Mouse (Mus musculus): ENCODE measurements around the gene Npm3. TPM values are rescaled to one million over a fixed set of nuclear protein-coding genes. Genes with fewer than 3 reads are reported as not detected.

The Npm3 gene
- total and polyA plus RNA-seq, 2 experiments from 2014 or later = 5.6 to 35.7 TPM

GRCm38 (mm10) chr19:45783181-45783932, 34.0 kb upstream of the Npm3 start, which contains the start of gene Mgea5:
Gene Mgea5 (minus strand): TSS chr19:45783837.
- under 1% methylated on average over 65 of the region's 71 CpGs for WGBS
- Histone ChIP-seq H3K4me1 (ENCODE audit: insufficient read depth, low read length) (0 out of 2 replicates have a peak, but pooled peaks cover 11% of the 10 kb centered on the region), H3K4me2 (ENCODE audit: low read depth, low read length) (peak within 1 kb of the TSS; percentile 76), H3K9me3 (ENCODE audit: low read length) (no peaks in the 10 kb centered on the region), H3K4me3 (ENCODE audit: low read length) (peak within 1 kb of the TSS; percentile 83), H3K9ac (replicated peaks; ENCODE audit: low read length) (peak within 1 kb of the TSS; percentile 97), H3K27ac (peak within 1 kb of the TSS; percentile 99), H3K36me3 (ENCODE audit: insufficient read depth, low read length) (peaks cover 4% of the 10 kb centered on the region), H3K27me3 (ENCODE audit: insufficient read depth, low read length) (no peaks in the 10 kb centered on the region)
- TF ChIP-seq CTCF (IDR thresholded peaks at IDR 0.05; ENCODE audit: low read depth) = no peak
- peak; percentile 100 for DNase-seq (ENCODE audit: low spot score)
- ATAC-seq = peak; percentile 98

GRCm38 (mm10) chr19:45782315-45783001, 33.1 kb upstream of the Npm3 start:
- H3K27ac ChIP-seq = peak overlapping the region; percentile 99
- no peaks in the 10 kb centered on the region for H3K27me3 ChIP-seq (ENCODE audit: insufficient read depth, low read length)
- H3K4me3 ChIP-seq (ENCODE audit: low read length) = peak overlapping the region; percentile 83
- TF ChIP-seq CTCF (IDR thresholded peaks at IDR 0.05; ENCODE audit: low read depth) = no peak
- H3K4me2 ChIP-seq (ENCODE audit: low read depth, low read length) = peak overlapping the region; percentile 76
- peaks cover 13% of the 10 kb centered on the region for H3K36me3 ChIP-seq (ENCODE audit: insufficient read depth, low read length)
- DNase-seq (ENCODE audit: low spot score) (peak; percentile 77), ATAC-seq (peak; percentile 57)
- 0 out of 2 replicates have a peak, but pooled peaks cover 11% of the 10 kb centered on the region for H3K4me1 ChIP-seq (ENCODE audit: insufficient read depth, low read length)
- H3K9ac ChIP-seq (replicated peaks; ENCODE audit: low read length) = peak overlapping the region; percentile 97
- H3K9me3 ChIP-seq (ENCODE audit: low read length) = no peaks in the 10 kb centered on the region
- WGBS = under 1% methylated on average over 34 of the region's 36 CpGs

- Histone ChIP-seq H3K36me3 (ENCODE audit: insufficient read depth, low read length) (peaks cover 17% of the 10 kb centered on the region), H3K27me3 (ENCODE audit: insufficient read depth, low read length) (no peaks in the 10 kb centered on the region), H3K27ac (no peak overlapping the region), H3K9me3 (ENCODE audit: low read length) (no peaks in the 10 kb centered on the region), H3K4me3 (ENCODE audit: low read length) (peak overlapping the region; percentile 83), H3K9ac (replicated peaks; ENCODE audit: low read length) (no peak overlapping the region), H3K4me2 (ENCODE audit: low read depth, low read length) (peak overlapping the region; percentile 76), H3K4me1 (ENCODE audit: insufficient read depth, low read length) (0 out of 2 replicates have a peak, but pooled peaks cover 11% of the 10 kb centered on the region)
- WGBS = 47% methylated on average over 8 of the region's 8 CpGs
- no peak for DNase-seq (ENCODE audit: low spot score)
- TF ChIP-seq CTCF (IDR thresholded peaks at IDR 0.05; ENCODE audit: low read depth) = peak; percentile 27; the same call in 1 of the 2 replicates
- no peak for ATAC-seq
Observed at GRCm38 (mm10) chr19:45781676-45782075, 32.3 kb upstream of the Npm3 start.

GRCm38 (mm10) chr19:45780350-45780915, 31.0 kb upstream of the Npm3 start:
- TF ChIP-seq CTCF (IDR thresholded peaks at IDR 0.05; ENCODE audit: low read depth) = no peak
- no peak overlapping the region for H3K9ac ChIP-seq (replicated peaks; ENCODE audit: low read length)
- H3K4me3 ChIP-seq (ENCODE audit: low read length) = no peak overlapping the region
- DNase-seq (ENCODE audit: low spot score) = no peak
- WGBS = 82% methylated on average over 13 of the region's 13 CpGs
- H3K4me1 ChIP-seq (ENCODE audit: insufficient read depth, low read length) = 0 out of 2 replicates have a peak, but pooled peaks cover 11% of the 10 kb centered on the region
- peak overlapping the region; percentile 76 for H3K4me2 ChIP-seq (ENCODE audit: low read depth, low read length)
- peaks cover 24% of the 10 kb centered on the region for H3K36me3 ChIP-seq (ENCODE audit: insufficient read depth, low read length)
- no peak overlapping the region for H3K27ac ChIP-seq
- no peak for ATAC-seq
- H3K9me3 ChIP-seq (ENCODE audit: low read length) = no peaks in the 10 kb centered on the region
- H3K27me3 ChIP-seq (ENCODE audit: insufficient read depth, low read length) = no peaks in the 10 kb centered on the region

- Histone ChIP-seq H3K36me3 (ENCODE audit: insufficient read depth, low read length) (peaks cover 65% of the 10 kb centered on the region), H3K27me3 (ENCODE audit: insufficient read depth, low read length) (no peaks in the 10 kb centered on the region), H3K9ac (replicated peaks; ENCODE audit: low read length) (no peak overlapping the region), H3K4me3 (ENCODE audit: low read length) (no peak overlapping the region), H3K4me2 (ENCODE audit: low read depth, low read length) (no peak overlapping the region), H3K27ac (no peak overlapping the region), H3K9me3 (ENCODE audit: low read length) (no peaks in the 10 kb centered on the region), H3K4me1 (ENCODE audit: insufficient read depth, low read length) (0 out of 2 replicates have a peak, but pooled peaks cover under 1% of the 10 kb centered on the region)
- TF ChIP-seq CTCF (IDR thresholded peaks at IDR 0.05; ENCODE audit: low read depth) = no peak
- DNase-seq (ENCODE audit: low spot score) (no peak), ATAC-seq (no peak)
- 81% methylated on average over 2 of the region's 2 CpGs for WGBS
Observed at GRCm38 (mm10) chr19:45775486-45775885, 26.1 kb upstream of the Npm3 start.

GRCm38 (mm10) chr19:45771501-45771900, 22.1 kb upstream of the Npm3 start:
- H3K36me3 ChIP-seq (ENCODE audit: insufficient read depth, low read length) = peaks cover 82% of the 10 kb centered on the region

More at GRCm38 (mm10) chr19:45771501-45771900, 22.1 kb upstream of the Npm3 start:
- ATAC-seq (no peak), DNase-seq (ENCODE audit: low spot score) (no peak)
- Histone ChIP-seq H3K4me1 (ENCODE audit: insufficient read depth, low read length) (no peaks in the 10 kb centered on the region), H3K4me2 (ENCODE audit: low read depth, low read length) (no peak overlapping the region), H3K9me3 (ENCODE audit: low read length) (no peaks in the 10 kb centered on the region), H3K9ac (replicated peaks; ENCODE audit: low read length) (no peak overlapping the region), H3K27me3 (ENCODE audit: insufficient read depth, low read length) (no peaks in the 10 kb centered on the region), H3K4me3 (ENCODE audit: low read length) (no peak overlapping the region), H3K27ac (no peak overlapping the region)
- TF ChIP-seq CTCF (IDR thresholded peaks at IDR 0.05; ENCODE audit: low read depth) = no peak
- 90% methylated on average over 5 of the region's 5 CpGs for WGBS

All from hindbrain, postnatal 0 days (tissue).